In the genomic region with DNA sequence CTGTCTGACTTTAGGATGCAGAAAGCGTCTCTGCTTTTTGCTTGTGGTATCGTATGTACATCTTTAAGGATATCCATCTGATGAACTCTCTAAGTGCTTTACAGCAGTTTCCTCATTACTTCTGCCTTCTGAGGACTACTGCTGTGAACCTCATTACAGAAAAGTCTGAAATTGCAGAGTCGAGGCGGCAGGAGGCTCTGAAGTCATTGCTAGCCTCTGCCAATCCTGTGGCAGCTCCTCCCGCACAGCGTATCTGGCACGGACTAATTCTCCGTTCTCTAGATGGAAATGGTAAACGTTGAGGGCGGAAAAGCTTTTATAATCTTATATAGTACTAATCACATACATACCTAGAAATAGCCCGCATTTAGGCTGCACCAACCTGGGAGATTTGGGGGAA, we compare ENCODE assay signal across 14 mouse cellular contexts.
DNase-seq lines count a peak whose midpoint lies in the region; ATAC-seq and TF ChIP-seq lines count a peak whose summit lies in the region.
"Had no signal": no experiment of that assay in that cellular context is flagged by ENCODE, and none has a peak within 500 bp of the region (broad histone marks: within the 10 kb centered on the region; RNA-seq: fewer than 3 reads in every experiment).

No protein-coding gene starts in this region.

- H3K4me1 ChIP-seq in forebrain, embryonic 15.5 days: peaks cover 22% of the 10 kb centered on the region
- H3K4me1 ChIP-seq in forebrain, embryonic 11.5 days (replicated peaks; ENCODE audit: control insufficient read depth, insufficient read depth, low read length): no peaks in the 10 kb centered on the region
- H3K4me1 ChIP-seq in kidney, embryonic 16.5 days (ENCODE audit: insufficient read depth, low read length): 0 out of 2 replicates have a peak, but pooled peaks cover 5% of the 10 kb centered on the region
- H3K4me1 ChIP-seq in lung, postnatal 0 days (ENCODE audit: insufficient read depth, low read depth, low read length): no peaks in the 10 kb centered on the region

- H3K4me2 ChIP-seq in forebrain, embryonic 15.5 days (replicated peaks): no peak overlapping the region
- H3K4me2 ChIP-seq in forebrain, embryonic 11.5 days (ENCODE audit: low read depth, low read length, severe bottlenecking): no peak overlapping the region
- H3K4me2 ChIP-seq in kidney, embryonic 16.5 days (replicated peaks; ENCODE audit: low read depth, low read length): no peak overlapping the region
- H3K4me2 ChIP-seq in lung, postnatal 0 days (replicated peaks; ENCODE audit: low read depth, low read length): no peak overlapping the region
- H3K4me2 ChIP-seq: heart, embryonic 13.5 days had no signal

- no peaks in the 10 kb centered on the region for H3K9me3 ChIP-seq in forebrain, embryonic 15.5 days
- H3K9me3 ChIP-seq in forebrain, embryonic 11.5 days (ENCODE audit: control insufficient read depth, low read length): no peaks in the 10 kb centered on the region; the same call in 1 of the 2 replicates
- peaks cover 12% of the 10 kb centered on the region for H3K9me3 ChIP-seq in kidney, embryonic 16.5 days (ENCODE audit: low read length)
- H3K9me3 ChIP-seq in lung, postnatal 0 days (ENCODE audit: low read length): peaks cover 3% of the 10 kb centered on the region; the same call in 1 of the 2 replicates

- H3K4me3 ChIP-seq in forebrain, embryonic 15.5 days: no peak overlapping the region
- H3K4me3 ChIP-seq in forebrain, embryonic 11.5 days (ENCODE audit: low read depth, low read length): no peak overlapping the region
- H3K4me3 ChIP-seq in kidney, embryonic 16.5 days (ENCODE audit: low read length): no peak overlapping the region
- H3K4me3 ChIP-seq in lung, postnatal 0 days (ENCODE audit: low read depth, low read length): no peak overlapping the region
- H3K4me3 ChIP-seq: erythroblast, embryonic 14.5 days; heart, embryonic 13.5 days had no signal

- peak; percentile 51; the same call in 1 of the 2 replicates for ATAC-seq in forebrain, embryonic 15.5 days (replicated peaks)
- ATAC-seq in forebrain, embryonic 11.5 days (replicated peaks; ENCODE audit: low FRiP score): no peak
- ATAC-seq in monocyte, adult 5-6 weeks (replicated peaks; ENCODE audit: insufficient number of reproducible peaks, low FRiP score, low TSS enrichment, poor library complexity, severe bottlenecking): no peak
- no peak for ATAC-seq in kidney, embryonic 16.5 days (ENCODE audit: low FRiP score, low TSS enrichment)
- no peak for ATAC-seq in lung, postnatal 0 days
- ATAC-seq: intestine, postnatal 0 days; Patski had no signal

- intact Hi-C loops in left cerebral cortex, postnatal 4 days (cut with DNase I): no loop called here

- no peak overlapping the region for H3K27ac ChIP-seq in forebrain, embryonic 15.5 days (replicated peaks)
- no peak overlapping the region for H3K27ac ChIP-seq in forebrain, embryonic 11.5 days (ENCODE audit: low read depth, low read length)
- no peak overlapping the region for H3K27ac ChIP-seq in kidney, embryonic 16.5 days (ENCODE audit: low read length)
- no peak overlapping the region for H3K27ac ChIP-seq in lung, postnatal 0 days (ENCODE audit: low read length)
- H3K27ac ChIP-seq: heart, embryonic 13.5 days; stomach, postnatal 0 days had no signal

- no peak for DNase-seq in forebrain, embryonic 11.5 days (ENCODE audit: low spot score)
- DNase-seq in cerebellum, postnatal 10 days: peak; percentile 64 to 67
- DNase-seq in frontal cortex, postnatal 36 days (ENCODE audit: low spot score in 2 of 2): peak; percentile 35 to 65
- peak; percentile 28 for DNase-seq in left cerebral cortex, postnatal 4 days
- no peak for DNase-seq in lung, postnatal 0 days (ENCODE audit: low spot score)
- DNase-seq: adrenal gland, adult 8-10 months had no signal

- H3K27me3 ChIP-seq in forebrain, embryonic 15.5 days: no peaks in the 10 kb centered on the region
- no peaks in the 10 kb centered on the region for H3K27me3 ChIP-seq in forebrain, embryonic 11.5 days (ENCODE audit: control insufficient read depth, insufficient read depth, low read length)
- H3K27me3 ChIP-seq in kidney, embryonic 16.5 days (ENCODE audit: insufficient read depth, low read length): no peaks in the 10 kb centered on the region
- no peaks in the 10 kb centered on the region for H3K27me3 ChIP-seq in lung, postnatal 0 days (replicated peaks; ENCODE audit: insufficient read depth, low read length)
- H3K27me3 ChIP-seq: heart, embryonic 13.5 days; Patski had no signal

- H3K9ac ChIP-seq in forebrain, embryonic 15.5 days (replicated peaks): no peak overlapping the region
- no peak overlapping the region for H3K9ac ChIP-seq in forebrain, embryonic 11.5 days (ENCODE audit: low read length)
- H3K9ac ChIP-seq in kidney, embryonic 16.5 days (replicated peaks; ENCODE audit: low read length): no peak overlapping the region
- H3K9ac ChIP-seq in lung, postnatal 0 days (replicated peaks; ENCODE audit: low read depth): no peak overlapping the region
- H3K9ac ChIP-seq: heart, embryonic 13.5 days had no signal

- peaks cover 6% of the 10 kb centered on the region; the same call in 1 of the 2 replicates for H3K36me3 ChIP-seq in forebrain, embryonic 15.5 days
- H3K36me3 ChIP-seq in forebrain, embryonic 11.5 days (ENCODE audit: control insufficient read depth, insufficient read depth, low read length): peaks cover 3% of the 10 kb centered on the region; the same call in 1 of the 2 replicates
- H3K36me3 ChIP-seq in kidney, embryonic 16.5 days (ENCODE audit: insufficient read depth, low read length): peaks cover 39% of the 10 kb centered on the region
- H3K36me3 ChIP-seq in lung, postnatal 0 days (ENCODE audit: insufficient read depth, low read length): 0 out of 2 replicates have a peak, but pooled peaks cover 5% of the 10 kb centered on the region

- TF ChIP-seq EP300 in lung, postnatal 0 days (IDR thresholded peaks at IDR 0.05): no peak

- 52% methylated on average over 11 of the region's 11 CpGs for WGBS in forebrain, embryonic 15.5 days
- 80% methylated on average over 11 of the region's 11 CpGs for WGBS in forebrain, embryonic 11.5 days
- WGBS in kidney, embryonic 16.5 days: 82% methylated on average over 11 of the region's 11 CpGs
- 84% methylated on average over 11 of the region's 11 CpGs for WGBS in lung, postnatal 0 days

- no peak for TF ChIP-seq CTCF in lung, postnatal 0 days (IDR thresholded peaks at IDR 0.05)

Comparison
In these comparisons a context has a peak if more than half of its experiments do, and no peak if none do; other contexts are left out.
1. DNase-seq: peak in cerebellum, postnatal 10 days (2 of 2), frontal cortex, postnatal 36 days (2 of 2) and left cerebral cortex, postnatal 4 days (single experiment); none in forebrain, embryonic 11.5 days (single experiment) and lung, postnatal 0 days (single experiment).